In genomic region chr13:69487108-69487507, GRCm38 (mm10) we compare ENCODE assay signal across 16 mouse cellular contexts. TPM values are rescaled to one million over a fixed set of nuclear protein-coding genes. Genes with fewer than 3 reads are reported as not detected.
DNase-seq lines count a peak whose midpoint lies in the region; ATAC-seq and TF ChIP-seq lines count a peak whose summit lies in the region.
"Had no signal": no experiment of that assay in that cellular context is flagged by ENCODE, and none has a peak within 500 bp of the region (broad histone marks: within the 10 kb centered on the region; RNA-seq: fewer than 3 reads in every experiment).

No protein-coding gene starts in this region.

- ATAC-seq in hindbrain, embryonic 12.5 days (ENCODE audit: low FRiP score): no peak
- ATAC-seq in lung, embryonic 15.5 days (ENCODE audit: borderline replicate concordance, extremely low read depth, low FRiP score, low TSS enrichment): peak; percentile 16; the same call in 1 of the 2 replicates
- ATAC-seq in stomach, embryonic 15.5 days (ENCODE audit: insufficient read depth, low FRiP score, low read depth): no peak
- no peak for ATAC-seq in stomach, postnatal 0 days (ENCODE audit: low FRiP score, low TSS enrichment)
- ATAC-seq: CD4-positive, CD25-positive, alpha-beta regulatory T cell, adult 4 months; forebrain, embryonic 16.5 days had no signal

- H3K9me3 ChIP-seq in hindbrain, embryonic 12.5 days (replicated peaks): no peaks in the 10 kb centered on the region
- H3K9me3 ChIP-seq in hindbrain, embryonic 10.5 days: no peaks in the 10 kb centered on the region
- H3K9me3 ChIP-seq in lung, embryonic 15.5 days: no peaks in the 10 kb centered on the region
- no peaks in the 10 kb centered on the region for H3K9me3 ChIP-seq in stomach, embryonic 15.5 days
- no peaks in the 10 kb centered on the region for H3K9me3 ChIP-seq in stomach, postnatal 0 days (ENCODE audit: control insufficient read depth, low read length)
- H3K9me3 ChIP-seq: limb, embryonic 12.5 days; liver, embryonic 13.5 days had no signal

- no peaks in the 10 kb centered on the region for H3K36me3 ChIP-seq in hindbrain, embryonic 12.5 days
- H3K36me3 ChIP-seq in hindbrain, embryonic 10.5 days: no peaks in the 10 kb centered on the region
- H3K36me3 ChIP-seq in lung, embryonic 15.5 days: no peaks in the 10 kb centered on the region
- H3K36me3 ChIP-seq in stomach, embryonic 15.5 days: no peaks in the 10 kb centered on the region
- H3K36me3 ChIP-seq in stomach, postnatal 0 days (ENCODE audit: control insufficient read depth, insufficient read depth, low read length): no peaks in the 10 kb centered on the region
- H3K36me3 ChIP-seq: limb, embryonic 12.5 days; liver, embryonic 13.5 days had no signal

- peaks cover 15% of the 10 kb centered on the region for H3K4me1 ChIP-seq in hindbrain, embryonic 12.5 days
- H3K4me1 ChIP-seq in hindbrain, embryonic 10.5 days (replicated peaks): peaks cover 27% of the 10 kb centered on the region
- peaks cover 34% of the 10 kb centered on the region for H3K4me1 ChIP-seq in lung, embryonic 15.5 days
- H3K4me1 ChIP-seq in stomach, embryonic 15.5 days: peaks cover 6% of the 10 kb centered on the region; the same call in 1 of the 2 replicates
- H3K4me1 ChIP-seq in stomach, postnatal 0 days (replicated peaks; ENCODE audit: control insufficient read depth, insufficient read depth): peaks cover 3% of the 10 kb centered on the region; the same call in 1 of the 2 replicates

- H3K27ac ChIP-seq in hindbrain, embryonic 12.5 days: no peak overlapping the region
- H3K27ac ChIP-seq in hindbrain, embryonic 10.5 days: no peak overlapping the region
- no peak overlapping the region for H3K27ac ChIP-seq in lung, embryonic 15.5 days
- H3K27ac ChIP-seq in stomach, embryonic 15.5 days: no peak overlapping the region
- no peak overlapping the region for H3K27ac ChIP-seq in stomach, postnatal 0 days (replicated peaks)
- H3K27ac ChIP-seq: limb, embryonic 12.5 days; liver, embryonic 13.5 days had no signal

- WGBS in hindbrain, embryonic 12.5 days: 84% methylated on average over 7 of the region's 7 CpGs
- 86% methylated on average over 7 of the region's 7 CpGs for WGBS in hindbrain, embryonic 10.5 days
- 47% methylated on average over 7 of the region's 7 CpGs for WGBS in lung, embryonic 15.5 days
- 74% methylated on average over 7 of the region's 7 CpGs for WGBS in stomach, embryonic 15.5 days
- WGBS in stomach, postnatal 0 days: 82% methylated on average over 7 of the region's 7 CpGs

- no peak overlapping the region for H3K9ac ChIP-seq in hindbrain, embryonic 12.5 days
- H3K9ac ChIP-seq in lung, embryonic 15.5 days: no peak overlapping the region
- no peak overlapping the region for H3K9ac ChIP-seq in stomach, embryonic 15.5 days
- H3K9ac ChIP-seq in stomach, postnatal 0 days (ENCODE audit: low read length): no peak overlapping the region
- H3K9ac ChIP-seq: limb, embryonic 12.5 days; liver, embryonic 13.5 days had no signal

- H3K4me3 ChIP-seq in hindbrain, embryonic 12.5 days: 0 out of 2 replicates have a peak overlapping the region, but pooled peaks have one; percentile 21
- no peak overlapping the region for H3K4me3 ChIP-seq in hindbrain, embryonic 10.5 days
- no peak overlapping the region for H3K4me3 ChIP-seq in lung, embryonic 15.5 days
- 0 out of 2 replicates have a peak overlapping the region, but pooled peaks have one; percentile 21 for H3K4me3 ChIP-seq in stomach, embryonic 15.5 days (replicated peaks)
- H3K4me3 ChIP-seq in stomach, postnatal 0 days (ENCODE audit: low read depth, low read length): no peak overlapping the region
- H3K4me3 ChIP-seq: erythroblast, embryonic 14.5 days; liver, embryonic 13.5 days had no signal

- no peak for TF ChIP-seq CTCF in stomach, postnatal 0 days (IDR thresholded peaks at IDR 0.05; ENCODE audit: low read depth)

- TF ChIP-seq EP300 in stomach, postnatal 0 days (optimal IDR thresholded peaks at IDR 0.05): no peak

- DNase-seq in adrenal gland, postnatal 10 days: peak; percentile 1
- no peak for DNase-seq in adrenal gland, adult 8-10 months
- no peak for DNase-seq in hindbrain, embryonic 10.5 days (ENCODE audit: low spot score)
- no peak for DNase-seq in lung, postnatal 14 days
- DNase-seq in stomach, postnatal 0 days (ENCODE audit: low spot score): no peak
- DNase-seq: cerebellum, postnatal 14 days; kidney, adult 9 months; liver, embryonic 13.5 days; thymus, adult 18-20 months had no signal

- peaks cover 55% of the 10 kb centered on the region for H3K27me3 ChIP-seq in hindbrain, embryonic 12.5 days
- H3K27me3 ChIP-seq in hindbrain, embryonic 10.5 days (ENCODE audit: insufficient read depth, poor library complexity, severe bottlenecking): peaks cover 75% of the 10 kb centered on the region
- H3K27me3 ChIP-seq in lung, embryonic 15.5 days: peaks cover 63% of the 10 kb centered on the region
- peaks cover 21% of the 10 kb centered on the region for H3K27me3 ChIP-seq in stomach, embryonic 15.5 days (replicated peaks)
- H3K27me3 ChIP-seq in stomach, postnatal 0 days (ENCODE audit: control insufficient read depth, insufficient read depth, low read length): peaks cover 5% of the 10 kb centered on the region; the same call in 1 of the 2 replicates

- peak overlapping the region; percentile 56; the same call in 1 of the 2 replicates for H3K4me2 ChIP-seq in hindbrain, embryonic 12.5 days (replicated peaks)
- peak overlapping the region; percentile 53; the same call in 1 of the 2 replicates for H3K4me2 ChIP-seq in lung, embryonic 15.5 days
- peak overlapping the region; percentile 51 for H3K4me2 ChIP-seq in stomach, embryonic 15.5 days
- no peak overlapping the region for H3K4me2 ChIP-seq in stomach, postnatal 0 days (replicated peaks; ENCODE audit: low read depth)

RNA-seq across cellular contexts. Expression of gene Nsun2, which starts 46.4 kb away (rescaled TPM):
- 10 to 100 TPM; 68.5 to 81.1 TPM for total RNA-seq in adrenal gland, postnatal 10 days (2021)
- total RNA-seq in adrenal gland, adult 8-10 months (2022): 10 to 100 TPM; 82.8 to 94.0 (median 84.4) TPM
- polyA plus RNA-seq in hindbrain, embryonic 12.5 days (2016; fragmentation: Nextera tagmentation; extraction: Ambion mirVana): 91.8 and 98.4 TPM in 2 replicates
- 98.7 and 141 TPM in 2 replicates for polyA plus RNA-seq in hindbrain, embryonic 10.5 days (2016; fragmentation: Nextera tagmentation; extraction: Ambion mirVana)
- polyA plus RNA-seq in lung, embryonic 15.5 days (2015; fragmentation: Nextera tagmentation; extraction: Ambion mirVana): 112 and 113 TPM in 2 replicates
- 117 and 120 TPM in 2 replicates for polyA plus RNA-seq in stomach, embryonic 15.5 days (2015; fragmentation: Nextera tagmentation; extraction: Ambion mirVana)
- polyA plus RNA-seq in stomach, postnatal 0 days (2015; fragmentation: Nextera tagmentation; extraction: Ambion mirVana): 68.6 and 69.7 TPM in 2 replicates

RNA-seq across cellular contexts. Expression of gene Tent4a, which starts 47.3 kb away (rescaled TPM):
- 10 to 100 TPM; 18.6 to 19.1 TPM for total RNA-seq in adrenal gland, postnatal 10 days (2021)
- 10 to 100 TPM; 22.6 to 24.5 (median 23.7) TPM for total RNA-seq in adrenal gland, adult 8-10 months (2022)
- 5.9 and 8.4 TPM in 2 replicates for polyA plus RNA-seq in hindbrain, embryonic 12.5 days (2016; fragmentation: Nextera tagmentation; extraction: Ambion mirVana)
- 4.8 TPM in 2 replicates for polyA plus RNA-seq in hindbrain, embryonic 10.5 days (2016; fragmentation: Nextera tagmentation; extraction: Ambion mirVana)
- polyA plus RNA-seq in lung, embryonic 15.5 days (2015; fragmentation: Nextera tagmentation; extraction: Ambion mirVana): 5.3 and 5.7 TPM in 2 replicates
- polyA plus RNA-seq in stomach, embryonic 15.5 days (2015; fragmentation: Nextera tagmentation; extraction: Ambion mirVana): 5.1 and 5.6 TPM in 2 replicates
- 2.6 and 3.1 TPM in 2 replicates for polyA plus RNA-seq in stomach, postnatal 0 days (2015; fragmentation: Nextera tagmentation; extraction: Ambion mirVana)

Comparison
In these comparisons a context has a peak if more than half of its experiments do, and no peak if none do; other contexts are left out.
1. H3K4me3 ChIP-seq: peak in hindbrain, embryonic 12.5 days (single experiment) and stomach, embryonic 15.5 days (single experiment); none in hindbrain, embryonic 10.5 days (single experiment), lung, embryonic 15.5 days (single experiment) and stomach, postnatal 0 days (single experiment).